Mouse (Mus musculus) cerebellum, adult 11 months (tissue): Measurements from ENCODE around the gene Gas2l3.

Source experiments
- DNase-seq: peaks from one replicate; pipeline ENCODE4 v3.0.0; 2022

Gene Gas2l3

GRCm38 (mm10) chr10:89443115-89443622 lies 598 bp downstream of the Gas2l3 start:
- no peak for DNase-seq

GRCm38 (mm10) chr10:89442640-89443039 lies 1.1 kb downstream of the Gas2l3 start:
- DNase-seq, result no peak

DNA sequence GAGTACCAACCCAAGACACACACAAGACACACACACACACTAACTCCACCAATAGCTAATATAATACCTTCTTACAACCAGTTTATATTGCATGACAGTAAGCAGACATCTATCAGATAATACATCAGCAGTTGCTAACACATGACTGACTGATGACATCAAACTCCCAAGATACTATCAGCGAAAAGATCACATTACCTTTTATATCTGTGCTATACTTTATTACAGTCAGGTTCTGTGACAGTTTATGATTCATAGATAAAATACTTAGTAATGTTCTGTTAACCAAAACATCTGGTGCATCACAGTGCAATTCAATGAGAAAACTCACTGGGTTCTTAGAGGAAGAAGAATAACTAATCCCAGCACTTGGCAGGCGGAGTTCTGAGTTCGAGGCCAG lies 1.8 kb downstream of the Gas2l3 start:
- no peak for DNase-seq

DNA sequence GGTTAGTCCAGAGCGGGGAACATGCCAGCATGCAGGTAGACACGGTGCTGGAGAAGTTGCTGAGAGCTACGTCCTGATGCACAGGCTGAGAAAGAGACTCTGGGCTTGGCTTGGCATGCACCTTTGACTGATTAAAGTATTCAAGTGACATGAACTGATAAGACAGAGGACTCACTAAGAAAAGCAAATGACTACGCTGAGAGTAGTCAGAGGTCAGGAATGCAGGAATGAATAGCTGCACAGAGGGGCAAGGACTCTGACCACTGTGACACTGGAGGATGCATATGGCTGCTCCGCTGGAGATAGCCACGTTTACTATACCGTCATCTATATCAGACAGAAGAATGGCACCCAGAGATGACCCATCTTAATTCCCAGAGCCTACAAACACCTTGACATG lies 4.4 kb downstream of the Gas2l3 start:
- no peak for DNase-seq

DNA sequence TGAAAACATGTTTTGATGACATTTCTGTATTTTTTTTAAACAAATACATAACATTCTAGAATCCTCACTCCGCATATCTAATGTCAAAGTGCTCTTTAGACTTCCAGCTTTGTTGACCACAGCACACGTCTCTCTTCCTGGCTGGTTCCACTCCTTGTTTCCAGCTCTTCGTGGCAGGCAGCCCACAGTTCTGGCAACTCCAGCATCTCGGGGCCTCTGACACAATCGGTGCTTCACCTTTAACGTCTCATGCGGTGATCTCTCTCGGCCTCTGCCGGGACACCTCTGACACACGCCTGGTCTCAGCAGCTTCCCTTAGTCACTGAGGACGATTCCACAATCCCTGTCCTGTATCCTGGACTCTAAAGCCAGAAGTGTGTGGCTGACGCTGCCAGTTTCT lies 5.8 kb downstream of the Gas2l3 start:
- DNase-seq, result no peak

GRCm38 (mm10) chr10:89437472-89437871 lies 6.3 kb downstream of the Gas2l3 start:
- DNase-seq, result no peak

DNA sequence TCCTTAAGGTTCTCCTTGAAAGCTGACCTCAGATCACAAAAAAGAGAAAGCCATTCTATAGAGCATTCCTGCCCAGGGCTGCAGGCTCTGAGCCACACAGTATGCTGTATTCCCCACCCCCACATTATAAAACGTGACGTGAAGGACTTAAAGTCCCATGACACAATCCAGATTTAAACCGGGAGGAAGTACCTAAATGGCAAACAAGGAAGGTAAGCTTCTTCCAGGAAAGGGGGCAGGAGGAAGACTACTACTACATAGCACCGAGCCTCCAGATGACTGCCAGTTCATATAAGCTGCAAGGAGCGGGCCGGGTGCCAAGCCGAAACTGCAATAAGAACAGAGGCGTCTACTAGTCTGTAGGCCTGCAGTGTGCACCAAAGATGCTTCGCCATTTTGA lies 7.8 kb downstream of the Gas2l3 start:
- no peak for DNase-seq

DNA sequence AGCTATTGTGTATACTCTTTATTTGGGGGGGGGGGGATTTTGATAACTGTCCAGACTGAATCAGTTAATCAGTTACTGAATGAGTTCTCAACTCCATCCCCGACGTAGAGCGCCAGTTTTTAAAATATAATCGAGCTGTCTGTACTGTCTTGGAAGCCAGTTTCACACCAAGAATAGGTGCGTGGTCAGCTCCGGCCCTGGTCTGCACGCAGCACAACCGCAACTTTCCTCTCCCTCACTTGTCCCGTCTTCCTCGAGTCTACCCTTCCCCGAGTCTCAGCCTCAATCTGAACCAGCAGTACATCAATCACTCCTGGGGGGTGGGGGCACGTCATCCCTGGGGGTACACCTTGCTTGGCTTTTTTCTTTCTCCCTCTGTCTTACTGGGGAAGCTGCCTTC lies 8.4 kb downstream of the Gas2l3 start:
- DNase-seq, result no peak

- DNase-seq, result no peak
Observed at GRCm38 (mm10) chr10:89434509-89435210, 9.1 kb downstream of the Gas2l3 start.

- DNase-seq, result no peak
Observed at GRCm38 (mm10) chr10:89432743-89433142, 11.0 kb downstream of the Gas2l3 start.

GRCm38 (mm10) chr10:89430751-89431150 lies 13.0 kb downstream of the Gas2l3 start:
- DNase-seq, result no peak

DNA sequence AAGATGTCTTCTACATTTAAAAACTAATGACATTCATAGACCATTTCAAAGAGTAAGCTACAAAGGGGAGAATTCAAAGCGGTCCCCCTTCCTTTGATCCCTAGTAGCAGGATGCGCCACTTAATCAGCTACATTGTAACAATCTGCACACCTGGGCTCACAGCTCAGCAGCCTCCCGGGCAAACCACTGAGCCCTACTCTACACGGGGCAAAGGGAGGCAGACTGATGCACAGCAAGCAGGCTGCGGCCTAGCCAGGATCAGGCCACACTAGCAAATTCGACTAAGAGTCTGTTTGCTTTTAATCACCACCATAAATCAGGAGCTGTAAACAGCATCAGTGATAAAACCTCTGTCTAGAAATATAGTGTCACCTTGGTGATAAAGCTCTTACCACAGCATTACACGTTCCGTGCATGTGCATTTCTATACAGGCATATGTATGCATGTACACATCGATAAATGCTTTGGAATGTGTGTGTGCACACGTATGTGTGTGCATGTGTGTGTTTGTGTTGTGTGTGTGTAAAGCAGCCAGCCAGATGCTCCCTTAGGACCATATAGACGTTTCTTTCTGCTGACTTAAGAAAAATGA lies 18.9 kb downstream of the Gas2l3 start:
- DNase-seq, result no peak

- no peak for DNase-seq
Observed at GRCm38 (mm10) chr10:89424217-89424616, 19.6 kb downstream of the Gas2l3 start.

DNA sequence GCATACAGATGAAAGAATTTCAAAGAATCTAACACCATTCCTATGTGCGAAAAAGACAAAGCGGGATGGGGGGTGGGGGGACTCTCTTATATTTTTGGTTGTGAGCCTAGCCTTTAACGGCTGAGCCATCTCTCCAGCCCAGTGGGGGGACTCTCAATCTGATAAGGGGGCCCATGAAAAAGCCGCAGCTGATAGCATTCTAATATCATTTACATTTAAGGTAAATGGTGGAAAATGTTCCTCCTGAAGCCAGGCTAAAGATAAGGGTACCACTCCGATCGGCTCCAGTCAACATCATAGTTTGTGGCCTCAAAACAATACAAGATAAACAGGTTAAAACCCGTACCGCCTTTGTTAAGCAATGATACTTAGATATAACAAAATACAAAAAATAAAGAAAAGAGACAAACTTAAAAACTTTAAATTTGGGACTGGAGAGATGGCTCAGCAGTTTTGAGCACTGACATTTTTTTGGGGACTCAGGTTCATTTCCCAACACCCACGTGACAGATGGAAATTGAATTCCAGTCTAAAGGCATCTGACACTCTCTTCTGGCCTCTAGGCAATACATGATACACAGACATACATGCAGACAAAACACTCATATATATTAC lies 20.5 kb downstream of the Gas2l3 start:
- DNase-seq, result no peak

GRCm38 (mm10) chr10:89422504-89423158 lies 21.1 kb downstream of the Gas2l3 start:
- no peak for DNase-seq

DNA sequence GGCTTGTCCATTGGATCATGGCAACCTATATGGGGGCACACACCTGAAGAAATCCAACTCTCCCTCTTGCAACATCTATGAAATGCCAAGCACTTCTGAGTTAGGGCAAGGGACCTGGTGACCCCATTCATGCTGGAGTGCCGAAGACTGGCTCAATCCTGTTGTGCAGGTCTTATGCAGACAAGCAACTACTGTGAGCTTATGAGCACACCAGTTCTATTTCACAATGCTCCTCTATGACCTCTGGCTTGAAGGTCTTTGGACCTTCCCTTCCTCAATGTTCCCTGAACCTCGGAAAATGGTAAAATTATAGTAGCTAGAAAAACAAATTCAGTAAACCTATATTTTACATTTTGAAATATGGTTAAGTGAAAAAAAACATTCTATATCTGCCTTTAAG lies 25.8 kb downstream of the Gas2l3 start:
- no peak for DNase-seq

DNA sequence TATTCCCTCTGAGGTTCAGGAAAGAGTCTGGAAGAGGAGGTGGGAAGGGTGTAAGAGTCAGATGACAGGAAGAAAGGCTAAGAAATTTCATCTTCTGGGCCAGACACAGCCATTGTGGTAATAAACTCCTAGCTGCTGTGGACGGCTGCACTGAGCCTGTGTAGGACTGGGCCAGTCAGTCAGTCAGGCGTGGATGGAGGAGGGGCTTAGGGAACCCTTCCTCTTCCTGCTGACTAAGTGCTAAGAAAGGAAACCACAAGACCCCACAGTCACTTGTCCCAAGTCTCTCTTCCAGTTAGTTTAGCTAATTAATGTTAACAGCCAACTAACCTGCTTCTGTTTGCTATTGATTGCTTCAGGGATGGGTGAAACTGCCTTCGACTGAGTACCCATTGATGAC lies 28.3 kb downstream of the Gas2l3 start:
- DNase-seq, result no peak

DNA sequence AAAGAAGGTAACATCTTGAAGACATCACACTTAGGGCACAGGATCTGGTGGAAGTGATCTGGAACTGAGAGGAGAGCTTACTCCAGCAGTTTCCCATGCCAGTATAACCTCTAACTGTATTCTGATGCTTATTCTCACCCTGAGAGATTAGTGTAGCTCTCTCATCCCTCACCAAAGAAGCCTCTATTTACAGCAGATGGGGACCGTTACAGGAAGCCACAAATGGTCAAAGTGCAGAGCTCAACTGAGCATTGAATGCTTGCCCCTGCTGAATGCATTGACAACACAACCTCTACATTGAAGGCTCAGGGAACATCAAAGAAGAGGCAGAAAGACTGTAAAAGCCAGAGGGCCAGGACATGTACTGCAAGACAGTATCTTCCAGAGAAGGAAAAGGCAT lies 36.2 kb downstream of the Gas2l3 start:
- DNase-seq, result no peak

DNA sequence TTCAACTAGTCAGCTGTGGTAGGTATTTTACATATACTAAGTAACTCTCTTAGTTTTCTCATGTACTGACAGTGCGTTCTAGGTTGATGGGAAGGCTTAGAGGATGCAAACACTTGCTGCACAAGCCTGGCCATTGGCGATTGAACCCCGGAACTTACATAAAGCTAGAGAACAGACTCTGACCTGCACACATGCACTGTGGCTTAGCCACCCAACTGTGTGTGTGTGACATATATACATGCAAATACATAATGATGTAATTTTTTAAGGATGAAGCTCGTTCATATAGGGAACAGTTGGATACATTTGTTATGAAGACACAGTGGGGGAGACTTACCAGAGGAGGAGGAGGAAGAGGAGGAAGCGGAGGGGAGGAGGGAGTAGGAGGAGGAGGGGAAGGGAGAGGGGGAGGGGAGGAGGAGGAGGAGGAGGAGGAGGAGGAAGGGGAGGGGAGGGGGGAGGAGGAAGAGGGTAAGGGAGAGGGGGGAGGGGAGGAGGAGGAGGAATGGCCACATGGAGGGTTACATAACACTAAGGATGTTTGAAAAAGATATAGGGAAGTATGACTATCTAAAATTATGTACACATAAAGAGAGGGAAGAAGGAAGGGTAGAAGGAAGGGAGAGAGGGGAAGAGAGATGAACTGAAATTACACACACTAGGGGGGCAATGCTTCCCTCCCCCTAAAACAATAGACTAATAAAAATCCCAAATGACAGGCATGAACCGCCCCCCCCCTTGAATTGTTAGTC lies 36.9 kb downstream of the Gas2l3 start:
- no peak for DNase-seq

- no peak for DNase-seq
Observed at GRCm38 (mm10) chr10:89404936-89405335, 38.8 kb downstream of the Gas2l3 start.

DNA sequence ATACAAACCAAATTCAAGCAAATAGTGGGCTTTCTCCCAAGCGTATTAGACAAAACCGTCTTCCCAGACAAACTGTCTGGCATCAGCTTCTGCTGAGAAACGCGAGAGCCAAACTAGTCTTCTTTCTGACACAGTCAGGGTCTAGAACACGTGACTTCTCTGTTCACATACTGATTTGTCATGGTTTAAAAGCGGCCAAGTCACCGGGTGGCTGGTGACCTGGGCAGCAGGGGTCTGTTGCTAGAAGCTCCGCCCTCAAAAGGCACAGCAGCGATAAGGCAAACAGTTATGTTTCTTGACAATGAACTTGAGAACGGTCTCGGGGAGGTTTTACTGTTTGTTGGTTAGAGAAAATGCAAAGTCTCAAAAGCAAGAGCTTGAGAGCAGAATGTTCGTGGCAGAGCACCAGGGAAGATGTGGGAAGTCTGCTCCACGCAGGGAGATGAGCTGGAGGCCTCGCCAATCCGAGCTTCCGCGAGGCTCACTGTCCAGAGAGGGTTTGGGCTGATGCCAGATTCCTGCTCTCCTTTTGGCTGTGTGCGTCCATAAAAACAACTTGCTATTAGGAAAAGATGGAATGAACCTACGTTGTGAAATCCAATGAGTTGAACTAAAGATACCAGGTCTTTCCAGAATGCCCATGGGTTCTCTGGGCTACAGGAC lies 43.0 kb downstream of the Gas2l3 start:
- peak; percentile 59 for DNase-seq

GRCm38 (mm10) chr10:89395823-89396222 lies 47.9 kb downstream of the Gas2l3 start:
- peak; percentile 22 for DNase-seq
